Mouse (Mus musculus): ENCODE measurements around the gene Kcnd2. TPM values are rescaled to one million over a fixed set of nuclear protein-coding genes. Genes with fewer than 3 reads are reported as not detected.

Gene Kcnd2
- polyA plus RNA-seq, 2 experiments: 2.8 to 5.4 TPM

DNA sequence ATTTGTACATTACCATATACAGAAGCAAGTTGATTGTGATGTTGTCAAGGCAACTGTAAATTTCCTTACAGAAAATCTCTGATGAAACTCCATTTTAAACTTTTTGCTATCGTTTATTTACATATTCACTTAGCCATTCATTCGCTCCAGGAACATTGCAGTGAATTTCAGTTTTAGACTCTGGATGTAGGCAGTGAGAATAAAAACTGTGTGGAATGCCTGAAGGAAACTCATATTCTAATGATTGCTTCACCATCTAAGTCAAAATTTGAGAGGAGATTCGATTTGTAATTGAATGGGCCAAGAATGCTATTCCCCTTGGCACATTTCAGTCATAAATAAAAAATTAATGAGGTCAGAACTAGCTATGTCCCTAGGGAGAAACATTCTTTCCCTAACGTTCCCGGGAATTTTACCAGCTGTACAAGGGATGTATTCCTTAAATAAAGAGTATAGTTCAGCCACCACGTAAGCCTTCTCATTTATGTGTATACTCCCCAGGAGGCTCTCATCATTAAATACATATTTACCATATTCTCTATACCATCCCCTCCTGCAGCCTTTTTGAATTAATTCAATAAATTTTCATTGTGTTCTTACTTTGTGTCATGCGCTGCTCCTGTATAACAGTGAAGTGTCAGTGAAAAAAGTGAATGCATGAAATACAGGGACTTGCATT, 394.2 kb downstream of the Kcnd2 start:
- DNase-seq (ENCODE audit: low spot score): peak; percentile 16
- Histone ChIP-seq H3K9ac (ENCODE audit: low read depth, low read length, severe bottlenecking) (no peak overlapping the region), H3K9me3 (ENCODE audit: control insufficient read depth, low read length) (no peaks in the 10 kb centered on the region), H3K4me3 (replicated peaks; ENCODE audit: low read length) (no peak overlapping the region), H3K4me1 (ENCODE audit: control insufficient read depth, insufficient read depth, low read length) (no peaks in the 10 kb centered on the region), H3K4me2 (replicated peaks; ENCODE audit: low read depth, low read length, severe bottlenecking) (no peak overlapping the region), H3K36me3 (ENCODE audit: control insufficient read depth, insufficient read depth, low read length) (no peaks in the 10 kb centered on the region), H3K27ac (replicated peaks; ENCODE audit: low read depth, low read length) (no peak overlapping the region), H3K27me3 (ENCODE audit: control insufficient read depth, insufficient read depth, low read length) (no peaks in the 10 kb centered on the region)
- 43% methylated on average over 7 of the region's 7 CpGs for WGBS
- ATAC-seq (ENCODE audit: low FRiP score, low read depth): no peak
- TF ChIP-seq POLR2A (IDR thresholded peaks at IDR 0.05; ENCODE audit: borderline replicate concordance, extremely low read depth, insufficient read depth, insufficient read length): no peak

DNA sequence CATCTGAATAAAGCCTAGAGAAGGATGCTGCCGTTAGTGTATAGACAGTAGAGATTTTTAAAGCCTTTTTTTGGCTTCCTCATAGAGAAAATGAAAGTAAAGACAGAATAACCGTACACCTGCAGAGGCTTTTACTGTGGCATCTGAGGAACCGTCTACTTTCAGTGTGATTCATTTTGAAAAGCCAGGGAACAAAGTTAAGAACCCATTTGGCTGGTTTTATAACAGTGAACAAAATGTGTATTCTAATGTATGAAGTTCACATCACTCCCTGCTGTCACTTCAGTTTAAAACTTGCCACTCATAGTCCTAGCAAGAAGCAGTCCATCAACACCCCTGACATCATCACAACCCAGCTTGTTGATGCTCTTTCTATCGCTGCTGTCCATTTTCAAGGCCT, 414.7 kb downstream of the Kcnd2 start:
- 80% methylated on average over 4 of the region's 4 CpGs for WGBS
- no peak overlapping the region for H3K4me3 ChIP-seq (replicated peaks; ENCODE audit: low read length)
- ATAC-seq (ENCODE audit: low FRiP score, low read depth): no peak

GRCm38 (mm10) chr6:21655681-21656080, 440.4 kb downstream of the Kcnd2 start:
- Histone ChIP-seq H3K9ac (ENCODE audit: low read depth, low read length, severe bottlenecking) (no peak overlapping the region), H3K27me3 (ENCODE audit: control insufficient read depth, insufficient read depth, low read length) (no peaks in the 10 kb centered on the region), H3K4me2 (replicated peaks; ENCODE audit: low read depth, low read length, severe bottlenecking) (no peak overlapping the region), H3K4me3 (replicated peaks; ENCODE audit: low read length) (no peak overlapping the region), H3K4me1 (ENCODE audit: control insufficient read depth, insufficient read depth, low read length) (no peaks in the 10 kb centered on the region), H3K36me3 (ENCODE audit: control insufficient read depth, insufficient read depth, low read length) (no peaks in the 10 kb centered on the region), H3K27ac (replicated peaks; ENCODE audit: low read depth, low read length) (no peak overlapping the region), H3K9me3 (ENCODE audit: control insufficient read depth, low read length) (no peaks in the 10 kb centered on the region)
- ATAC-seq (ENCODE audit: low FRiP score, low read depth) (no peak), DNase-seq (ENCODE audit: low spot score) (peak; percentile 14)
- no peak for TF ChIP-seq POLR2A (IDR thresholded peaks at IDR 0.05; ENCODE audit: borderline replicate concordance, extremely low read depth, insufficient read depth, insufficient read length)

More for the DNA sequence above, 414.7 kb downstream of the Kcnd2 start:
- no peak for DNase-seq (ENCODE audit: low spot score)
- TF ChIP-seq POLR2A (IDR thresholded peaks at IDR 0.05; ENCODE audit: borderline replicate concordance, extremely low read depth, insufficient read depth, insufficient read length): no peak
- Histone ChIP-seq H3K9me3 (ENCODE audit: control insufficient read depth, low read length) (no peaks in the 10 kb centered on the region), H3K27me3 (ENCODE audit: control insufficient read depth, insufficient read depth, low read length) (no peaks in the 10 kb centered on the region), H3K36me3 (ENCODE audit: control insufficient read depth, insufficient read depth, low read length) (no peaks in the 10 kb centered on the region), H3K4me2 (replicated peaks; ENCODE audit: low read depth, low read length, severe bottlenecking) (no peak overlapping the region), H3K27ac (replicated peaks; ENCODE audit: low read depth, low read length) (no peak overlapping the region), H3K4me1 (ENCODE audit: control insufficient read depth, insufficient read depth, low read length) (no peaks in the 10 kb centered on the region), H3K9ac (ENCODE audit: low read depth, low read length, severe bottlenecking) (no peak overlapping the region)

DNA sequence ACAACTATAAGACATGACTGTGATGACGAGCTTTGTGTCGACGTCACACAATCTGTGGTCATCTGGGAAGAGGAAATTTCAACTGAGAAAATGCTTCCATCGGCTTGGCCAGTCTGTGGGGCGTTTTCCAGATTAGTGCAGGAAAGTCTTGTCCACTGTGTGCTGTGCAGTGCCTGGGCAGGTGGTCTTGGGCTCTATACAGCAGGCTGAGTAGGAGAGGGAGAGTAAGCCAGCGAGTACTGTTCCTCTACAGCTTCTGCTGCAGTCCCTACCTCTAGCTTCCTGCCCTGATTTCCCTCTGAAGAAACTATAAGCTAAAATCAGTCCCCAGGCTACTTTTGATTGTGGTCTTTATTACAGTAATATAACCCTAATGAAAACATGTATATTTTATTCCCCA, 448.8 kb downstream of the Kcnd2 start:
- Histone ChIP-seq H3K36me3 (ENCODE audit: control insufficient read depth, insufficient read depth, low read length) (no peaks in the 10 kb centered on the region), H3K27me3 (ENCODE audit: control insufficient read depth, insufficient read depth, low read length) (no peaks in the 10 kb centered on the region), H3K9ac (ENCODE audit: low read depth, low read length, severe bottlenecking) (no peak overlapping the region), H3K4me3 (replicated peaks; ENCODE audit: low read length) (no peak overlapping the region), H3K9me3 (ENCODE audit: control insufficient read depth, low read length) (no peaks in the 10 kb centered on the region), H3K4me2 (replicated peaks; ENCODE audit: low read depth, low read length, severe bottlenecking) (no peak overlapping the region), H3K4me1 (ENCODE audit: control insufficient read depth, insufficient read depth, low read length) (peaks cover 4% of the 10 kb centered on the region; the same call in 1 of the 2 replicates), H3K27ac (replicated peaks; ENCODE audit: low read depth, low read length) (no peak overlapping the region)
- no peak for TF ChIP-seq POLR2A (IDR thresholded peaks at IDR 0.05; ENCODE audit: borderline replicate concordance, extremely low read depth, insufficient read depth, insufficient read length)
- 74% methylated on average over 6 of the region's 6 CpGs for WGBS
- ATAC-seq (ENCODE audit: low FRiP score, low read depth) (no peak), DNase-seq (ENCODE audit: low spot score) (no peak)

GRCm38 (mm10) chr6:21664638-21665037, 449.3 kb downstream of the Kcnd2 start:
- peaks cover 4% of the 10 kb centered on the region; the same call in 1 of the 2 replicates for H3K4me1 ChIP-seq (ENCODE audit: control insufficient read depth, insufficient read depth, low read length)

More at GRCm38 (mm10) chr6:21664638-21665037, 449.3 kb downstream of the Kcnd2 start:
- DNase-seq (ENCODE audit: low spot score) (no peak), ATAC-seq (ENCODE audit: low FRiP score, low read depth) (no peak)
- Histone ChIP-seq H3K36me3 (ENCODE audit: control insufficient read depth, insufficient read depth, low read length) (no peaks in the 10 kb centered on the region), H3K9ac (ENCODE audit: low read depth, low read length, severe bottlenecking) (no peak overlapping the region), H3K4me3 (replicated peaks; ENCODE audit: low read length) (no peak overlapping the region), H3K27ac (replicated peaks; ENCODE audit: low read depth, low read length) (no peak overlapping the region), H3K9me3 (ENCODE audit: control insufficient read depth, low read length) (no peaks in the 10 kb centered on the region), H3K27me3 (ENCODE audit: control insufficient read depth, insufficient read depth, low read length) (no peaks in the 10 kb centered on the region), H3K4me2 (replicated peaks; ENCODE audit: low read depth, low read length, severe bottlenecking) (no peak overlapping the region)
- no peak for TF ChIP-seq POLR2A (IDR thresholded peaks at IDR 0.05; ENCODE audit: borderline replicate concordance, extremely low read depth, insufficient read depth, insufficient read length)
- WGBS: 39% methylated on average over 4 of the region's 4 CpGs

All from limb, embryonic 14.5 days (tissue).